Mouse (Mus musculus): ENCODE data around the gene Mettl27.
"Not testable (repeated sequence)": the region's sequence is repeated elsewhere in the genome, so short reads cannot be mapped to it uniquely, and the experiment has no call there.

Mettl27 gene

GRCm38 (mm10) chr5:134951053-134951884 is 19.1 kb downstream of the Mettl27 start:
- DNase-seq (ENCODE audit: low read depth, low spot score) = no peak

- no peak for DNase-seq (ENCODE audit: low read depth, low spot score)
Observed at GRCm38 (mm10) chr5:134955491-134955890, 23.3 kb downstream of the Mettl27 start.

- DNase-seq (ENCODE audit: low read depth, low spot score) = no peak
Observed at GRCm38 (mm10) chr5:134959114-134959513, 26.9 kb downstream of the Mettl27 start.

- DNase-seq (ENCODE audit: low read depth, low spot score) = no peak
Observed at GRCm38 (mm10) chr5:134960430-134960829, 28.3 kb downstream of the Mettl27 start.

GRCm38 (mm10) chr5:134961519-134961918 is 29.4 kb downstream of the Mettl27 start:
- no peak for DNase-seq (ENCODE audit: low read depth, low spot score)

- DNase-seq (ENCODE audit: low read depth, low spot score) = no peak
Observed at GRCm38 (mm10) chr5:134963546-134963945, 31.4 kb downstream of the Mettl27 start.

- DNase-seq (ENCODE audit: low read depth, low spot score) = not testable (repeated sequence)
Observed at GRCm38 (mm10) chr5:134964655-134965054, 32.5 kb downstream of the Mettl27 start.

GRCm38 (mm10) chr5:134965473-134965851 is 33.3 kb downstream of the Mettl27 start:
- DNase-seq (ENCODE audit: low read depth, low spot score) = peak; percentile 83

GRCm38 (mm10) chr5:134965852-134966821 is 34.0 kb downstream of the Mettl27 start:
- peak; percentile 49 for DNase-seq (ENCODE audit: low read depth, low spot score)

- DNase-seq (ENCODE audit: low read depth, low spot score) = no peak
Observed at GRCm38 (mm10) chr5:134967164-134967944, 35.2 kb downstream of the Mettl27 start.

- no peak for DNase-seq (ENCODE audit: low read depth, low spot score)
Observed at GRCm38 (mm10) chr5:134970671-134971070, 38.5 kb downstream of the Mettl27 start.

- no peak for DNase-seq (ENCODE audit: low read depth, low spot score)
Observed at GRCm38 (mm10) chr5:134973081-134973480, 40.9 kb downstream of the Mettl27 start.

- no peak for DNase-seq (ENCODE audit: low read depth, low spot score)
Observed at GRCm38 (mm10) chr5:134973526-134973925, 41.4 kb downstream of the Mettl27 start.

- no peak for DNase-seq (ENCODE audit: low read depth, low spot score)
Observed at GRCm38 (mm10) chr5:134974294-134974693, 42.1 kb downstream of the Mettl27 start.

- no peak for DNase-seq (ENCODE audit: low read depth, low spot score)
Observed at GRCm38 (mm10) chr5:134974921-134975320, 42.8 kb downstream of the Mettl27 start.

- DNase-seq (ENCODE audit: low read depth, low spot score) = no peak
Observed at GRCm38 (mm10) chr5:134976164-134976563, 44.0 kb downstream of the Mettl27 start.

- DNase-seq (ENCODE audit: low read depth, low spot score) = no peak
Observed at GRCm38 (mm10) chr5:134976577-134977250, 44.5 kb downstream of the Mettl27 start.

- no peak for DNase-seq (ENCODE audit: low read depth, low spot score)
Observed at GRCm38 (mm10) chr5:134977837-134978236, 45.7 kb downstream of the Mettl27 start.

- DNase-seq (ENCODE audit: low read depth, low spot score) = no peak
Observed at GRCm38 (mm10) chr5:134981149-134981548, 49.0 kb downstream of the Mettl27 start.

GRCm38 (mm10) chr5:134983111-134983510 is 50.9 kb downstream of the Mettl27 start:
- no peak for DNase-seq (ENCODE audit: low read depth, low spot score)

- no peak for DNase-seq (ENCODE audit: low read depth, low spot score)
Observed at GRCm38 (mm10) chr5:134983771-134984170, 51.6 kb downstream of the Mettl27 start.

All from mesoderm, embryonic 11.5 days (tissue).